Mouse (Mus musculus): ENCODE results near the gene 9230104L09Rik. TPM values are rescaled to one million over a fixed set of nuclear protein-coding genes. Genes with fewer than 3 reads are reported as not detected.

The 9230104L09Rik gene
- polyA plus RNA-seq, 1 experiment from 2014 or later, result not detected

DNA sequence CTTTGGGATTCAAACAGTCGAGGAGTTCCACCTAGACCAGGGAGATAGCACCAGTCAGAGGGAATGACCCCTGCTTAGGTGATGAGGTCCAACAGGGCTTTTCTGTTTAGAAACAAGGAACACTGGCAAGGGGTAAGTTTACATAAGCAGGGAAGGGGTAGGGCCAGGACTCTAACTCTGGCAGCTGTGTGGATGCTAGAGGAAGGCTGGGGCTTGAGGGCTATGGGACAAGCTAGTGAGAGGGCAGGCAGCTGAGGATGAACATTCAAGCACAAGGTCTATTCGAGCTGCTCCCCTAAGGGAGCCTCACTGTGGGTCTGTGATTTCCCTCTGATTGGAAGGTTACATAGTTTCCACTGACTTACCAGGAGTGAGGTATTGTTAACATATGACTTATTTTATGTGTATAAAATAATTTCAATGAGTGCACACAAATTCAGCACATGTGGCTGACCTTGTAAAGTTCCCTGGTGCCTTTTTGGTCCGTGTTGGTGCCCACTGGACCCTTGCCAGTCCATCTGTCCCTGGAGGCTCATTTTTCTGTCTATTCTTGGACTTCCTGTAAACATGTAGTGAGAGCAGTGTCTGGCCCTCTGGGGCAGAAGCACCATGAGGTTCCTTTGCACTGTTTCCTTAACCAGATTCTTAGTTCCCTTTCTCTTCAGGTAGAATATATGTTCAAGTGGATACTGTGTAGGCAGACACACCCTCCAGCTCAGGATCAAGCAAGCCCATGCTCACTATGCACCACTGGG, 12.4 kb upstream of the 9230104L09Rik start:
- H3K27ac ChIP-seq (replicated peaks), result no peak overlapping the region
- H3K9ac ChIP-seq (replicated peaks), result no peak overlapping the region
- H3K4me3 ChIP-seq, result no peak overlapping the region
- peaks cover 28% of the 10 kb centered on the region for H3K4me1 ChIP-seq
- H3K4me2 ChIP-seq (replicated peaks), result no peak overlapping the region
- H3K9me3 ChIP-seq, result no peaks in the 10 kb centered on the region
- H3K27me3 ChIP-seq, result no peaks in the 10 kb centered on the region
- ATAC-seq (ENCODE audit: low FRiP score, low read depth), result no peak
- peaks cover 7% of the 10 kb centered on the region; the same call in 1 of the 2 replicates for H3K36me3 ChIP-seq
- 62% methylated on average over 3 of the region's 3 CpGs for WGBS

DNA sequence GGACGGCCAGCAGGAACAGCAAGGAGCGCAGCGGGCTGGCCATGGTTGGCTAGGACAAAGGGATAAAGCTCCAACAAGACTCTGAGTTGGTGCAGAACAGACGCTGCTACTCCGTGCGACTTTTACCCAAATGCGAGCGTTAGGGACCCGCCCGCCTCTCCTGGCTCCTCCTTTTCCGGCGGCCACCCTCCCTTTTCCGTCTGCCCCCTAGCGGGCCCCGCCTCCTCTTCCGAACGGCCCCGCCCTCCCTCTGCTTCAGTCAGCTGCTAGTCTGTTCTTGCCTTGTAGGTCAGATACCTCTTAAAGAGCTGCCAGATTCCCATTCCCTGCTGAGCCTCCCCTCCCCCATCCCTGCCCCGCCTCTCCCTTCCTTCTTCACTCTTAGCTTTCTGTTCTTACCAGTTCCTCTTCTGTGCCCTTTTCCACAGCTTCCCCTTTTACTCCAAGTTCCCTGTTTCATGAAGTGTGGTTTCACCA, 10.5 kb upstream of the 9230104L09Rik start, which contains the start of gene Cst3:
Cst3 (minus strand) TSS at position 358 of the 477 bp plus-strand sequence.
- Histone ChIP-seq H3K9ac (replicated peaks) (peak within 1 kb of the TSS; percentile 82), H3K36me3 (peaks cover 21% of the 10 kb centered on the region), H3K4me2 (replicated peaks) (peak within 1 kb of the TSS; percentile 86), H3K27ac (replicated peaks) (peak within 1 kb of the TSS; percentile 84), H3K4me3 (peak within 1 kb of the TSS; percentile 74), H3K27me3 (no peaks in the 10 kb centered on the region), H3K9me3 (no peaks in the 10 kb centered on the region), H3K4me1 (peaks cover 28% of the 10 kb centered on the region)
- WGBS, result under 1% methylated on average over 19 of the region's 19 CpGs
- ATAC-seq (ENCODE audit: low FRiP score, low read depth), result peak; percentile 97

DNA sequence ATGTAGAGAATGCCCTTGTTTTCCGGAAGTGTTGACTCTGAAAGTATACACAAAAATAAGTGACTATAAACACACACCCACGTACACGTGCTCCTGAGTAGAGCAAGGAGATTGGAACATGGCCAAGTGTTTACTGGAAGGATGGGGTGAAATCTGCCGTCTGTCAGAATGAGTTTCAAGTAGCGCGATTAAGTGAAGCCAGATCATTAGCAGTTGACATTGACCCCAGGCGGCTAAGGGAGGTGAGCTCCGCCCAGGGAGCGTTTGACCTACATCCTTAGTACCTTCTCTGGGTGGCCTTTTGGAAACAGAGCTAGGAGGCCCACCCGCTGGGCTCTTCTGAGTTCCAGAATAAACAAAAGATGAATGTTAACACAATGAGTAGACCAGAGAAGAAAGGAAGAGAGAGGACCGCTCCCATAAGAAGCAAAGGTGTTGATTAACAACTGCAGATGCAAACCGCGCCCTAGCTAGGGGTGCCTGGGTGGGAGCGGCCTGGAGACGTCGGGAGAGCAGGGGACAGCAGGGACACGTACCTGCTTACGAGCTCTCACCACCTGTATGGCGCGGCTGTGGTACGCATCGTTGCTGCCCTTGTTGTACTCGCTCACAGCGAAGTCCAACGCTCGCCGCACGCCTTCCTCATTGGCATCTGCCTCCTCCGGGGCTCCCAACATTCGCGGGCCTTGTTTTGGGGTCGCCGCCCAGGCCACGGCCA, 9.9 kb upstream of the 9230104L09Rik start:
- peak overlapping the region; percentile 84 for H3K27ac ChIP-seq (replicated peaks)
- 2% methylated on average over 34 of the region's 34 CpGs for WGBS
- H3K9me3 ChIP-seq, result no peaks in the 10 kb centered on the region

DNA sequence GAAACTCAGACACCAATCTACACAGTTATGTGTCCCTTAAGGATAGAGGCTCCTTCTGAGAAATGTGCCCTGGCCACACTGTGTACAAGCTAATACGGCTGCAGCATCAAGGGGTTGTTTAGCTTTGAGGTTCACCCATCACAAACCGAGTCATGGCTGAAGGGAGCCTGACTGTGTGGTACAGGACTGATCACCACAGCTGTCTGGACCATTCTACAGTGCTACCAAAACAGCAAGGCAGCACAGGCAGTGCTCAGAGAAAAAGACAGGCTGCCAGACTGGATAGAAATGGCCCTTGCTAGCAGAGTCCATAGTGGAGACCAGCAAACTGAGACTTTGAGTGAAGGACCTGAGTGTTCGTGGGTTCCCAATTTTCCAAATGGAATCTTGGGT, 9.4 kb upstream of the 9230104L09Rik start:
- no peak overlapping the region for H3K27ac ChIP-seq (replicated peaks)
- peaks cover 21% of the 10 kb centered on the region for H3K36me3 ChIP-seq
- H3K27me3 ChIP-seq, result no peaks in the 10 kb centered on the region
- peaks cover 28% of the 10 kb centered on the region for H3K4me1 ChIP-seq
- 59% methylated on average over 3 of the region's 3 CpGs for WGBS
- peak overlapping the region; percentile 74 for H3K4me3 ChIP-seq
- peak overlapping the region; percentile 86 for H3K4me2 ChIP-seq (replicated peaks)
- H3K9ac ChIP-seq (replicated peaks), result peak overlapping the region; percentile 82
- H3K9me3 ChIP-seq, result no peaks in the 10 kb centered on the region
- ATAC-seq (ENCODE audit: low FRiP score, low read depth), result no peak; the same call in 1 of the 2 replicates

More for the DNA sequence above, 9.9 kb upstream of the 9230104L09Rik start:
- Histone ChIP-seq H3K27me3 (no peaks in the 10 kb centered on the region), H3K9ac (replicated peaks) (peak overlapping the region; percentile 82), H3K4me2 (replicated peaks) (peak overlapping the region; percentile 86), H3K4me3 (peak overlapping the region; percentile 74), H3K36me3 (peaks cover 21% of the 10 kb centered on the region), H3K4me1 (peaks cover 28% of the 10 kb centered on the region)
- peak; percentile 73 for ATAC-seq (ENCODE audit: low FRiP score, low read depth)

DNA sequence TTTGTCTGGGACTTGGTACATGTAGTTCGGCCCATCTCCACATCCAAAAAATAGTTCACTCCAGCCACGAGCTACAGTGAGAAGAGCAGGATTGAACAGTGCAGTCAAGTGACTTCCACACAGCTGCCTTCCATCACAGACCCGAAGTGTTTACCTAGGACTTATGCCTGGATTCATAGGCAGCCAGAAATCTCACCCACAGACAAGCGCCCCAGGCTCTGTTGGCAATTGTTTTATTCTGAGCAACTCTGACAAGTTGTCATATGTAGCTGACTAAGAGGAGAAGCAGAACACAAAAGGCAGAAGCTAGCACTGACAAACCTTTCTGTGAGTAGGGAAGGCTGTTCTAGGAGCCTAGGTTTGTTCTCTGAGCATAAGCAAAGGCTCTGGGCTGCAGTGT, 8.0 kb upstream of the 9230104L09Rik start:
- peak overlapping the region; percentile 86 for H3K4me2 ChIP-seq (replicated peaks)
- no peaks in the 10 kb centered on the region for H3K9me3 ChIP-seq
- ATAC-seq (ENCODE audit: low FRiP score, low read depth), result no peak
- no peaks in the 10 kb centered on the region for H3K27me3 ChIP-seq
- no peak overlapping the region for H3K27ac ChIP-seq (replicated peaks)
- H3K9ac ChIP-seq (replicated peaks), result no peak overlapping the region
- peak overlapping the region; percentile 74 for H3K4me3 ChIP-seq
- 82% methylated on average over 4 of the region's 4 CpGs for WGBS
- peaks cover 21% of the 10 kb centered on the region for H3K36me3 ChIP-seq
- peaks cover 28% of the 10 kb centered on the region for H3K4me1 ChIP-seq

DNA sequence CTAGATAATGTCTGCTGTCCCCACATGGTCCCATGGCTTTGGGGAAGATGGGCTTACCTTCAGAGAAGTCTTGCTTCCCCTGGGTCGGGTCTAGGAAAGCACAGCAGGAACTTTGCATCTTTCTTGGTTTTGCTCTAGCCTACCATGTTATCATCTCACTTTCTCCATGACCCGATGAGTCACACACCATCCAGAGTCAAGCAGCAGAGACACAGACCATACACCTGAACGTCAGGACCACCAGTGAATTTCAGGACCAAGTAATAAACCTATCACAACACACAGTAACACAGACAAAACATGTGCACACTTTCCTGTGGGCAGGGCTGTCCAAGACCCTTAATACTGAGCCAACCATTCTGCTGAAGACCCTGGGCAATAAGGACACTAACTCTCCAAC, 5.7 kb upstream of the 9230104L09Rik start:
- H3K4me1 ChIP-seq, result peaks cover 23% of the 10 kb centered on the region
- no peaks in the 10 kb centered on the region for H3K9me3 ChIP-seq
- H3K27ac ChIP-seq (replicated peaks), result no peak overlapping the region
- peaks cover 21% of the 10 kb centered on the region for H3K36me3 ChIP-seq
- H3K4me2 ChIP-seq (replicated peaks), result no peak overlapping the region
- H3K27me3 ChIP-seq, result no peaks in the 10 kb centered on the region
- no peak for ATAC-seq (ENCODE audit: low FRiP score, low read depth)
- 91% methylated on average over 3 of the region's 3 CpGs for WGBS
- H3K9ac ChIP-seq (replicated peaks), result no peak overlapping the region
- no peak overlapping the region for H3K4me3 ChIP-seq

DNA sequence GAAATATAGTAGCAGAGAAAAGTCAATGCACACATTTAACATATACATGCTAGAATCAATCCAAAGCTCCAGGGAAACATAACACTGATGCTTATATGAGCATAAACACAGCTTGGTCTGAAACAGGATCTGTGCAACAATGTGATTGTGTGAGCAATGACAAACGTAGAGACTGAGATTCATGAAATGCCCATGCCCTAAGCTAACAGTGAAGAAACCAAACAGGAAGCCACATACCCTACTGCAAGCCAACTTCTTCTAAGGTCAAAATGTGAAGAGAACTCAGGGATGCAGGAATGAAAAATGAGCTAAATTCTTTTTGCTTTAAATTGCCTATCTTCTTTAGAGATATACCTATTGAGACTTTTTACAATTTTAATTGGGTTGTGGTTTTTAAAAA, 4.1 kb upstream of the 9230104L09Rik start:
- H3K27ac ChIP-seq (replicated peaks), result no peak overlapping the region
- no peak overlapping the region for H3K4me3 ChIP-seq
- no peak overlapping the region for H3K4me2 ChIP-seq (replicated peaks)
- WGBS, result 81% methylated on average over 1 of the region's 1 CpGs
- no peaks in the 10 kb centered on the region for H3K27me3 ChIP-seq
- H3K4me1 ChIP-seq, result peaks cover 17% of the 10 kb centered on the region
- H3K9me3 ChIP-seq, result no peaks in the 10 kb centered on the region
- H3K9ac ChIP-seq (replicated peaks), result no peak overlapping the region
- H3K36me3 ChIP-seq, result peaks cover 21% of the 10 kb centered on the region
- ATAC-seq (ENCODE audit: low FRiP score, low read depth), result no peak

DNA sequence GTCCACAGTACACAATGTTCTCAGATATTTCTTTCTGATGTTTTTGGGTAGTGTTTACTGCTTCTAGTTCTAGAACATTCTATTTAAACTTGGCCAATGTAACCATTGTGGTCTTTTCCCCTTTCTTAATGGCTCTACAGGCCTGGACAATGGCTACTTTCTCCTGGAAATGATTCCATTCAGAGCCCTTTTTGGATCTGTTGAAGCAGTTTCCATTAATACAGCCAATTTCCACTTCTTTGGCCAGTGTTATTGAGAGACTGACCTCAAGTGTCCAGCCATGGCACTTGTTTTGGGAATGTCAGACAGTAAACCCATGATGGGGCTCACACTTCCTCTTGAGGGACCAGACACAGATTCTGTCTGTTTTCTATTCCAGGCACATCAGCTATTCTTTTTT, 3.1 kb downstream of the 9230104L09Rik start:
- ATAC-seq (ENCODE audit: low FRiP score, low read depth), result no peak
- no peaks in the 10 kb centered on the region for H3K36me3 ChIP-seq
- no peak overlapping the region for H3K27ac ChIP-seq (replicated peaks)
- no peak overlapping the region for H3K4me2 ChIP-seq (replicated peaks)
- H3K9me3 ChIP-seq, result no peaks in the 10 kb centered on the region
- no peaks in the 10 kb centered on the region for H3K4me1 ChIP-seq
- no peak overlapping the region for H3K9ac ChIP-seq (replicated peaks)
- no peaks in the 10 kb centered on the region for H3K27me3 ChIP-seq
- H3K4me3 ChIP-seq, result no peak overlapping the region

DNA sequence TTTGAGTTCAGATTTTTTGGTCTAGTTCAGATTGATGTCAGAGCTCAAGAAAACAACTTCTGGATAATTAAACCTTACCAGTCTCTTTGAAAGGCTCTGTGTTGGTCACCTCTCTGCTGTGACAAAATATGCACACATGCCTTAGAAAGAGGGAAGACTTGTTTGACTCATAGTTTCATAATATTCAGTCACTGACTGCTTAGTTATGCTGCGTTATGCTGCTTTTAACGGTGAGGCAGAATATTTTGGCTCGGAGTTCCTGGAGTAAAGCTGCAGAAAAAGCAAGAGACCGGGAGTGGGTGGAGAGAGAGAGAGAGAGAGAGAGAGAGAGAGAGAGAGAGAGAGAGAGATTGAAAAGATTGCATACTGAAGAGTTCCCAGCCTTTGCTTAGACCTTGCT, 3.8 kb downstream of the 9230104L09Rik start:
- Histone ChIP-seq H3K9me3 (no peaks in the 10 kb centered on the region), H3K4me3 (no peak overlapping the region), H3K4me1 (no peaks in the 10 kb centered on the region), H3K9ac (replicated peaks) (no peak overlapping the region), H3K27me3 (no peaks in the 10 kb centered on the region), H3K27ac (replicated peaks) (no peak overlapping the region), H3K36me3 (no peaks in the 10 kb centered on the region), H3K4me2 (replicated peaks) (no peak overlapping the region)
- ATAC-seq (ENCODE audit: low FRiP score, low read depth), result no peak
- WGBS, result 80% methylated on average over 4 of the region's 4 CpGs

DNA sequence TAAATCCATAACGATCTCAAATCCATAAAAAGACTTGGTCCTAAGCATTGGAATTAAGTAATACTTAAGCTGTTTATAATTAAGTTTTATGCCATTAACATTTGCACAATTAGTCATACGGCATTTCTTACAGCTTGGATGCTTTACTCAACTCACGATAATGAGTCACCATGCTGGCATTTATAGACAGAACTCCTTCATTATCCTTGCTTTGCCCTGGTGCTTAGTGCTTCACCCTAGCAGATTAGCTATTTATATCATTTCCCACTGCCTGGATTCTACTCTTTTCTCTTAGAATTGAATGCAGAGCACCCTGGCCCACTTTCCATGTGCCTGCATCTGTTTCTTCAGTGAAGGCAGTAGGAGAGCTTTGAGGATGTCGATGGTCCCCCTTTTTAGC, 7.3 kb downstream of the 9230104L09Rik start:
- Histone ChIP-seq H3K9ac (replicated peaks) (no peak overlapping the region), H3K27ac (replicated peaks) (no peak overlapping the region), H3K4me1 (no peaks in the 10 kb centered on the region), H3K4me2 (replicated peaks) (no peak overlapping the region), H3K36me3 (no peaks in the 10 kb centered on the region), H3K4me3 (no peak overlapping the region), H3K27me3 (no peaks in the 10 kb centered on the region), H3K9me3 (no peaks in the 10 kb centered on the region)
- WGBS, result 89% methylated on average over 4 of the region's 4 CpGs
- no peak for ATAC-seq (ENCODE audit: low FRiP score, low read depth)

DNA sequence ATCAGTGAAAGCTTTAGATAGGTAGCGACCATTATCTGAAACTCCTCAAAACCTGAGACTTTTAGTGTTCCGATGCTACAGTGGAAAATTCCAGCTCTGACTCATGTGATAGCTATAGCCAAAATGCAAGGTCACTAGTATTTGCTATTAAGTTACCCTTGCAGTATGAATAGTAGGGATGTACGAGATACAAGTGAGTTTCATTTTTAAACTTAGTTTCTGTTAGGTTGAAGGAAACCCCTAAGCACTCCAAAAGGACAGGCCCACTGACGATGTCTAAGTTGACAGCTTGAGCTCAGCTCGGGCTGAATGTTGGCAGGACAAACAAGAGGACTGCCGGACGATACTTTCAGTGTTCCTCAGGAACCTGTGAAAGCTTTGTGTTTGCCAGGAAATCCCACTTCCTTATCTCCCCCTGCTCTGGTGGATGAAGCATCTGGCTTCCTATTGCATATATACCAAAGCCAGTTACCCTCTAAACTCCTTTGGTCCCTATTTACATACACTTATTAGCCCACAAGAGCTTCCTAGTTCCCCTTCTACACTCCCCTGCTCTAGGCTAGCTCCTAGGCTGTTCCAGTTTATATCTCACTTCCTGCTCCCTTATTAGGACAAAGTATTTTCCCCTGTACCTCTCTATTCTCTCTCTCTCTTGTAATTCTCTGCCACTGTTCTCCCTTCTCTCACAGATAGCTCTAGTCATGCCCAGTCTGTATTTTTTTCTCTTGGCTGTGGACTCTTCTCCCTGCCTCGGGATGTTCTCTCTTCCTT, 8.0 kb downstream of the 9230104L09Rik start:
- H3K36me3 ChIP-seq, result no peaks in the 10 kb centered on the region
- H3K4me3 ChIP-seq, result no peak overlapping the region
- H3K9me3 ChIP-seq, result no peaks in the 10 kb centered on the region
- ATAC-seq (ENCODE audit: low FRiP score, low read depth), result no peak
- no peak overlapping the region for H3K27ac ChIP-seq (replicated peaks)
- H3K4me2 ChIP-seq (replicated peaks), result no peak overlapping the region
- no peaks in the 10 kb centered on the region for H3K4me1 ChIP-seq
- WGBS, result 80% methylated on average over 8 of the region's 8 CpGs
- H3K9ac ChIP-seq (replicated peaks), result no peak overlapping the region
- no peaks in the 10 kb centered on the region for H3K27me3 ChIP-seq
